10 mouse cellular contexts compared by ENCODE assay signal in the genomic region with DNA sequence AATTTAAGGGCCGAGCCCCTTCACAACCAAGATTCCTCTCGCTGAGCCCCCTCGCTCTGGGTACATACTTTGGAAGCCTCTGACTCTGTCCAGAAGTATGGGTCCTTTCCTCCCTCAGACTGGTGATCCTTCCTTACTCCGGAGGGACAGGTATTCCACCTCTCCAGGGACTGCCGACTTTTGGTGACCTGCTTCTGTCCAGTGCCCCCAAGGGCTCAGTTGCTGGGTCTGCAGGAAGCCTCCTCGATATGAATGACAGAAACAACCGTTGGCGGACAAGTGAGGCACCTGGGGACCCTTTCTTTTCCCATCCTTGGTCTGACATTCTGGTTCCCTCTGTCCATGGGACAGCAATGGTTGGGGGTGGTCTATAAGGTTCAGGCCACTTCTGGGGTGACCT. TPM values are rescaled to one million over a fixed set of nuclear protein-coding genes. Genes with fewer than 3 reads are reported as not detected.
DNase-seq lines count a peak whose midpoint lies in the region; ATAC-seq and TF ChIP-seq lines count a peak whose summit lies in the region.
"Had no signal": no experiment of that assay in that cellular context is flagged by ENCODE, and none has a peak within 500 bp of the region (broad histone marks: within the 10 kb centered on the region; RNA-seq: fewer than 3 reads in every experiment).

No protein-coding gene starts in this region.

- H3K9ac ChIP-seq in forebrain, embryonic 16.5 days (replicated peaks; ENCODE audit: low read depth, low read length), result peak overlapping the region; percentile 74
- H3K9ac ChIP-seq in liver, embryonic 13.5 days, result no peak overlapping the region
- H3K9ac ChIP-seq: liver, embryonic 14.5 days had no signal

- no peak for TF ChIP-seq CTCF in gastrocnemius, adult 2 months (IDR thresholded peaks at IDR 0.05)
- no peak for TF ChIP-seq CTCF in E14TG2a.4 (conservative IDR thresholded peaks at IDR 0.05; ENCODE audit: low read length)

- no peak for ATAC-seq in forebrain, embryonic 16.5 days
- ATAC-seq in liver, embryonic 13.5 days (ENCODE audit: low read depth), result no peak

- H3K27ac ChIP-seq in gastrocnemius, adult 2 months, result no peak overlapping the region
- no peak overlapping the region for H3K27ac ChIP-seq in forebrain, embryonic 16.5 days (ENCODE audit: low read length)
- no peak overlapping the region for H3K27ac ChIP-seq in liver, embryonic 13.5 days
- H3K27ac ChIP-seq: liver, embryonic 14.5 days had no signal

- H3K36me3 ChIP-seq in E14TG2a.4 (ENCODE audit: insufficient read depth, low read length), result peaks cover 14% of the 10 kb centered on the region; the same call in 1 of the 2 replicates
- H3K36me3 ChIP-seq in forebrain, embryonic 16.5 days (ENCODE audit: control insufficient read depth, insufficient read depth), result no peaks in the 10 kb centered on the region
- no peaks in the 10 kb centered on the region for H3K36me3 ChIP-seq in liver, embryonic 13.5 days

- H3K4me2 ChIP-seq in forebrain, embryonic 16.5 days (ENCODE audit: low read length), result peak overlapping the region; percentile 64
- peak overlapping the region; percentile 55 for H3K4me2 ChIP-seq in liver, embryonic 13.5 days

- DNase-seq in gastrocnemius, adult 2 months, result peak; percentile 9
- DNase-seq in gastrocnemius, postnatal 4 days (ENCODE audit: low spot score in 2 of 2), result no peak
- DNase-seq in liver, embryonic 13.5 days, result no peak
- DNase-seq in ovary, adult 18-20 months (ENCODE audit: low spot score), result no peak
- DNase-seq in right cerebral cortex, postnatal 4 days, result no peak
- no peak for DNase-seq in adrenal gland, postnatal 10 days

- H3K4me3 ChIP-seq in gastrocnemius, adult 2 months, result no peak overlapping the region
- peak overlapping the region; percentile 84 for H3K4me3 ChIP-seq in E14TG2a.4 (replicated peaks; ENCODE audit: low read length)
- H3K4me3 ChIP-seq in forebrain, embryonic 16.5 days (replicated peaks; ENCODE audit: low read length), result peak overlapping the region; percentile 62
- no peak overlapping the region; the same call in 1 of the 2 replicates for H3K4me3 ChIP-seq in liver, embryonic 13.5 days (replicated peaks)

- peaks cover 64% of the 10 kb centered on the region for H3K4me1 ChIP-seq in E14TG2a.4 (replicated peaks; ENCODE audit: low read depth, low read length)
- peaks cover 61% of the 10 kb centered on the region for H3K4me1 ChIP-seq in forebrain, embryonic 16.5 days (replicated peaks; ENCODE audit: control insufficient read depth, insufficient read depth, low read length)
- H3K4me1 ChIP-seq in liver, embryonic 13.5 days (replicated peaks), result peaks cover 37% of the 10 kb centered on the region

- intact Hi-C loops in gastrocnemius, adult 2 months (cut with DNase I), result no loop called here

- H3K27me3 ChIP-seq in E14TG2a.4 (ENCODE audit: insufficient read depth, low read length), result peaks cover 66% of the 10 kb centered on the region
- H3K27me3 ChIP-seq in forebrain, embryonic 16.5 days (replicated peaks; ENCODE audit: control insufficient read depth, insufficient read depth, low read length), result peaks cover 44% of the 10 kb centered on the region
- H3K27me3 ChIP-seq in liver, embryonic 13.5 days, result peaks cover 72% of the 10 kb centered on the region

- H3K9me3 ChIP-seq in E14TG2a.4 (ENCODE audit: low read length), result no peaks in the 10 kb centered on the region
- H3K9me3 ChIP-seq in forebrain, embryonic 16.5 days (ENCODE audit: control insufficient read depth, low read length), result no peaks in the 10 kb centered on the region
- no peaks in the 10 kb centered on the region for H3K9me3 ChIP-seq in liver, embryonic 13.5 days (replicated peaks)

- WGBS in forebrain, embryonic 16.5 days, result 33% methylated on average over 8 of the region's 8 CpGs
- WGBS in liver, embryonic 13.5 days (ENCODE audit: insufficient replicate concordance), result 31% methylated on average over 8 of the region's 8 CpGs

RNA-seq across cellular contexts. Expression of a gene that starts 4.6 kb away (rescaled TPM):
- total RNA-seq in gastrocnemius, adult 2 months (2021), result 10 to 100 TPM; 50.0 to 51.0 TPM
- total RNA-seq in gastrocnemius, postnatal 4 days (2021), result 100 to 1,000 TPM; 117 to 127 TPM
- 125 and 128 TPM in 2 replicates for polyA plus RNA-seq in forebrain, embryonic 16.5 days (2015; fragmentation: Nextera tagmentation; extraction: Ambion mirVana)
- 79.1 and 83.0 TPM in 2 replicates for polyA plus RNA-seq in liver, embryonic 13.5 days (2015; fragmentation: Nextera tagmentation; extraction: Ambion mirVana)
- total RNA-seq in adrenal gland, postnatal 10 days (2021), result 100 to 1,000 TPM; 142 to 161 TPM

RNA-seq across cellular contexts. Expression of a gene that starts 6.0 kb away (rescaled TPM):
- total RNA-seq in gastrocnemius, adult 2 months (2021), result 1 to 10 TPM; 3.0 to 4.1 TPM
- total RNA-seq in gastrocnemius, postnatal 4 days (2021), result 10 to 100 TPM; 10.1 to 11.6 TPM
- polyA plus RNA-seq in forebrain, embryonic 16.5 days (2015; fragmentation: Nextera tagmentation; extraction: Ambion mirVana), result 52.7 and 62.4 TPM in 2 replicates
- 2.2 and 2.7 TPM in 2 replicates for polyA plus RNA-seq in liver, embryonic 13.5 days (2015; fragmentation: Nextera tagmentation; extraction: Ambion mirVana)
- 10 to 100 TPM; 11.4 to 13.1 TPM for total RNA-seq in adrenal gland, postnatal 10 days (2021)

RNA-seq across cellular contexts. Expression of a gene that starts 19.1 kb away (rescaled TPM):
- total RNA-seq in gastrocnemius, adult 2 months (2021), result 1 to 10 TPM; 2.8 to 3.9 TPM
- total RNA-seq in gastrocnemius, postnatal 4 days (2021), result 1 to 10 TPM; 5.8 to 6.6 TPM
- polyA plus RNA-seq in forebrain, embryonic 16.5 days (2015; fragmentation: Nextera tagmentation; extraction: Ambion mirVana), result 8.0 and 9.5 TPM in 2 replicates
- polyA plus RNA-seq in liver, embryonic 13.5 days (2015; fragmentation: Nextera tagmentation; extraction: Ambion mirVana), result 0.93 and 1.4 TPM in 2 replicates
- 1 to 10 TPM; 5.7 to 7.3 TPM for total RNA-seq in adrenal gland, postnatal 10 days (2021)

RNA-seq across cellular contexts. Expression of a gene that starts 22.7 kb away (rescaled TPM):
- total RNA-seq in gastrocnemius, adult 2 months (2021), result 100 to 1,000 TPM; 165 to 171 TPM
- total RNA-seq in gastrocnemius, postnatal 4 days (2021), result 100 to 1,000 TPM; 112 to 117 TPM
- 97.9 and 104 TPM in 2 replicates for polyA plus RNA-seq in forebrain, embryonic 16.5 days (2015; fragmentation: Nextera tagmentation; extraction: Ambion mirVana)
- 45.6 and 48.2 TPM in 2 replicates for polyA plus RNA-seq in liver, embryonic 13.5 days (2015; fragmentation: Nextera tagmentation; extraction: Ambion mirVana)
- 100 to 1,000 TPM; 144 to 150 TPM for total RNA-seq in adrenal gland, postnatal 10 days (2021)

RNA-seq across cellular contexts. Expression of a gene that starts 23.5 kb away (rescaled TPM):
- not detected for total RNA-seq in gastrocnemius, adult 2 months (2021)
- total RNA-seq in gastrocnemius, postnatal 4 days (2021), result not detected
- polyA plus RNA-seq in forebrain, embryonic 16.5 days (2015; fragmentation: Nextera tagmentation; extraction: Ambion mirVana), result not detected in 2 replicates
- 0.09 TPM in 1 of 2 replicates, not detected in the other for polyA plus RNA-seq in liver, embryonic 13.5 days (2015; fragmentation: Nextera tagmentation; extraction: Ambion mirVana)
- total RNA-seq in adrenal gland, postnatal 10 days (2021), result not detected
- total RNA-seq: hematopoietic stem cell, adult 5-6 weeks had no signal
- polyA plus RNA-seq: liver, embryonic 14.5 days had no signal

Comparison
In these comparisons a context has a peak if more than half of its experiments do, and no peak if none do; other contexts are left out.
1. H3K4me3 ChIP-seq: peak in E14TG2a.4 (single experiment) and forebrain, embryonic 16.5 days (single experiment); none in gastrocnemius, adult 2 months (single experiment) and liver, embryonic 13.5 days (single experiment).